Mouse (Mus musculus) lung, embryonic 16.5 days (tissue): ENCODE data around the gene Sprr2b. TPM values are rescaled to one million over a fixed set of nuclear protein-coding genes. Genes with fewer than 3 reads are reported as not detected.

Experiments used
- ATAC-seq: fragments of 200-750 bp; cut with Nextera tagmentation; 2 replicates; pipeline ENCODE4 v1.8.0; 2017; ENCODE audit warnings: low read depth, mild to moderate bottlenecking, moderate library complexity
- H3K27ac ChIP-seq: fragments of 300-500 bp; sonication (generic); 2 replicates; pipeline ENCODE4 v1.5.1; 2014; ENCODE audit warnings: mild to moderate bottlenecking, control low read depth, low read length
- H3K27me3 ChIP-seq: fragments of 300-500 bp; sonication (generic); 2 replicates; pipeline ENCODE4 v1.6.1; 2014; ENCODE audit warnings: low read depth, low read length, mixed read lengths; ENCODE audit not compliant: control insufficient read depth, insufficient read depth
- H3K36me3 ChIP-seq: fragments of 300-500 bp; sonication (generic); 2 replicates; pipeline ENCODE4 v1.6.1; 2014; ENCODE audit warnings: low read length; ENCODE audit not compliant: control insufficient read depth, insufficient read depth
- H3K4me1 ChIP-seq: fragments of 300-500 bp; sonication (generic); replicated peaks from 2 replicates; pipeline ENCODE4 v1.6.1; 2014; ENCODE audit warnings: low read length, mixed read lengths; ENCODE audit not compliant: control insufficient read depth, insufficient read depth
- H3K4me2 ChIP-seq: fragments of 300-500 bp; sonication (generic); 2 replicates; pipeline ENCODE4 v1.6.1; 2014; ENCODE audit warnings: low read depth, low read length, control low read depth
- H3K4me3 ChIP-seq: fragments of 300-500 bp; sonication (generic); 2 replicates; pipeline ENCODE4 v1.5.1; 2014; ENCODE audit warnings: mild to moderate bottlenecking, low read length, control low read depth
- H3K9ac ChIP-seq: fragments of 300-500 bp; sonication (generic); 2 replicates; pipeline ENCODE4 v1.6.1; 2014; ENCODE audit warnings: low read length, control low read depth
- H3K9me3 ChIP-seq: fragments of 300-500 bp; sonication (generic); 2 replicates; pipeline ENCODE4 v1.6.1; 2016; ENCODE audit warnings: low read length; ENCODE audit not compliant: control insufficient read depth
- WGBS: fragments of 180-500 bp; shearing (Covaris S2); extraction: QIAGEN DNeasy Blood & Tissue Kit; methylation state at CpG from one replicate; pipeline ENCODE4 v1.1.7; 2014; 5-methylcytosine and 5-hydroxymethylcytosine counted together
- polyA plus RNA-seq: library from polyadenylated mRNA; unstranded; fragments of >200 nt; fragmentation: Nextera tagmentation; extraction: Ambion mirVana; gene quantifications from 2 replicates; pipeline ENCODE4 v1.2.1, GENCODE M21; 2015

Gene Sprr2b
- polyA plus RNA-seq, 1 experiment from 2014 or later = not detected

DNA sequence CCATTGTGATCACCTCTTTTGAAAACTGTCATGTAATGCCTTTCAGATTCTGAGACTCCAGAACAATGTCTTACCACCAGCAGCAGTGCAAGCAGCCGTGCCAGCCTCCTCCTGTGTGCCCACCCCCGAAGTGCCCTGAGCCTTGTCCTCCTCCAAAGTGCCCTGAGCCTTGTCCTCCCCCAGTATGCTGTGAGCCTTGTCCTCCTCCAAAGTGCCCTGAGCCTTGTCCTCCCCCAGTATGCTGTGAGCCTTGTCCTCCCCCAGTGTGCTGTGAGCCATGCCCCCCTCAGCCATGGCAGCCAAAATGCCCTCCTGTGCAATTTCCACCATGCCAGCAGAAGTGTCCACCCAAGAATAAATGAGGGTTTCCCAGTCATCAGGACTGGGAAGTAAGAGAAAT lies 964 bp downstream of the Sprr2b start:
- Histone ChIP-seq H3K4me3 (no peak overlapping the region), H3K4me2 (no peak overlapping the region), H3K9ac (no peak overlapping the region), H3K4me1 (no peaks in the 10 kb centered on the region), H3K9me3 (no peaks in the 10 kb centered on the region), H3K27ac (no peak overlapping the region), H3K27me3 (no peaks in the 10 kb centered on the region), H3K36me3 (no peaks in the 10 kb centered on the region)
- no peak for ATAC-seq
- 89% methylated on average over 2 of the region's 2 CpGs for WGBS

DNA sequence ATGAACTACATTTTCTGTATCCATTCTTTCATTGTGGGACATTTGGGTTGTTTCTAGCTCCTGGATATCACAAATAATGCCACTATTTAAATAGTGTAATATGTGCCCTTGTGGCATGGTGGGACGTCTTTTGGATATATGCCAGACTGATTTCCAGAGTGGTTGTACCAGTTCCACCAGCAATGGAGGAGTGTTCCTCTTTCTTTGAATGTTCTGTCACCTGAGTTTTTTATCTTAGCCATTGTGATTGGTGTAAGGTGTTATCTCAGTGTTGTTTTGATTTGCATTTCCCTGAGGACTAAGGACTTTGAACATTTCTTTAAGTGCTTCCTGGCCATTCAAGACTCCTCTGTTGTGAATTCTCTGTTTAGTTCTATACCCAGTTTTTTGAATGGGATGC lies 19.9 kb downstream of the Sprr2b start:
- no peak overlapping the region for H3K27ac ChIP-seq
- H3K27me3 ChIP-seq = no peaks in the 10 kb centered on the region
- no peaks in the 10 kb centered on the region for H3K36me3 ChIP-seq
- no peak overlapping the region for H3K9ac ChIP-seq
- no peak for ATAC-seq
- no peak overlapping the region for H3K4me3 ChIP-seq
- H3K4me1 ChIP-seq = no peaks in the 10 kb centered on the region
- H3K9me3 ChIP-seq = no peaks in the 10 kb centered on the region
- no peak overlapping the region for H3K4me2 ChIP-seq
- WGBS = 53% methylated on average over 1 of the region's 1 CpGs

DNA sequence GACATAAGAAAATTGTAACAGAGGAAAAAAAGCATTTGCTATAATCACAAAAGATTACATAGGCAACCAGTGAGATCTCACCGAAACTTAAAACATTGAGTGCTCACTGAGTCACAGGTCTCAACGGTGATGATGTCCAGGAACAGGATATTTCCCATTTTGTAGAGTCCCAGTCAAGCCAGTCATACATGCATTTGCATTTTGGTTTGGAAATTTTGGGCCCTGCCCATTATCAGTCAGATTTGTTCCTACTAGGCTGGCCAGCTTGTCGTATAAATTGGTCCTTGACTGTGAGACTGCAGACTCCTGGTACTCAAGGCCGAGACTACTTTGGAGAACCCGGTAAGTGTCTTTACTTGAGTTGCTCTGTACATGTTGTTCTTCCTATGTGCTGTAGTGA lies 22.4 kb downstream of the Sprr2b start, which contains the start of gene Sprr2d:
Gene Sprr2d (plus strand): TSS at position 301 of the 400 bp plus-strand sequence.
- no peaks in the 10 kb centered on the region for H3K9me3 ChIP-seq
- WGBS = 84% methylated on average over 5 of the region's 5 CpGs
- H3K36me3 ChIP-seq = no peaks in the 10 kb centered on the region
- no peak for ATAC-seq
- H3K4me3 ChIP-seq = no peak within 1 kb of the TSS
- H3K4me2 ChIP-seq = no peak within 1 kb of the TSS
- no peak within 1 kb of the TSS for H3K27ac ChIP-seq
- no peak within 1 kb of the TSS for H3K9ac ChIP-seq
- no peaks in the 10 kb centered on the region for H3K27me3 ChIP-seq
- no peaks in the 10 kb centered on the region for H3K4me1 ChIP-seq

DNA sequence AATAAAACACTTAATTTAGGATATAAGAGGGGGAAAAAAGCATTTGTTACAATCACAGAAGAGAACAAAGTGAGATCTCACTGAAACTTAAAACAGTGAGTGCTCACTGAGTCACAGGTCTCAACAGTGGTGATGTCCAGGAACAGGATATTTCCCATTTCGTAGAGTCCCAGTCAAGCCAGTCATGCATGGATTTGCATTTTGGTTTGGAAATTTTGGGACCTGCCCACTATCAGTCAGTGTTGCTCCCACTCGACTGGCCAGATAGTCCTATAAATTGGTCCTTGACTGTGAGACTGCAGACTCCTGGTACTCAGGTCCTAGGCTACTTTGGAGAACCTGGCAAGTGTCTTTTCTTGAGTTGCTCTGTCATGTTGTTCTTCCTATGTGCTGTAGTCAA lies 35.4 kb downstream of the Sprr2b start, which contains the start of gene Sprr2e:
Gene Sprr2e (plus strand): TSS at position 301 of the 400 bp plus-strand sequence.
- WGBS = 70% methylated on average over 2 of the region's 2 CpGs
- H3K9ac ChIP-seq = no peak within 1 kb of the TSS
- H3K4me2 ChIP-seq = no peak within 1 kb of the TSS
- H3K27ac ChIP-seq = no peak within 1 kb of the TSS
- H3K27me3 ChIP-seq = no peaks in the 10 kb centered on the region
- no peaks in the 10 kb centered on the region for H3K9me3 ChIP-seq
- H3K36me3 ChIP-seq = no peaks in the 10 kb centered on the region
- no peaks in the 10 kb centered on the region for H3K4me1 ChIP-seq
- H3K4me3 ChIP-seq = no peak within 1 kb of the TSS
- ATAC-seq = no peak

DNA sequence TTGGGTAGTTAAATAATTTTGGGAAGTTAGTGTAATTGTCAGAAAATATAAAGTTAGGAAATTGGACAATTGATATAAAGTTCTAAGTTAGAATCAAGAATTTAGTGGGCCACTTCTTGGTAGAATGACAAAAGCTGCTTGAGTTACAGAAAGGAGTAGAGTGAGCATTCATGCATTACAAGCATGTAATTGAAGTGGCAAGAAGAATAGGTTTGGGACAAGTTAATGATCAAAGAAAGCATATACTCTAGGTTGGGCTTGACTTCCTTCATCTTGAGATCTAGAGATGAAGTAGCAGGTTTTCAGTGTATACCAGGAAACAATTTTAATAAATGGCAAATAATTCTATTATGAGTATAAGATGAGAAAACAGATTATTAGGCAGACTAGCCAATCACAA lies 45.2 kb downstream of the Sprr2b start:
- no peak overlapping the region for H3K4me3 ChIP-seq
- no peaks in the 10 kb centered on the region for H3K27me3 ChIP-seq
- no peak overlapping the region for H3K4me2 ChIP-seq
- no peak for ATAC-seq
- no peaks in the 10 kb centered on the region; the same call in 1 of the 2 replicates for H3K9me3 ChIP-seq
- no peaks in the 10 kb centered on the region for H3K36me3 ChIP-seq
- no peaks in the 10 kb centered on the region for H3K4me1 ChIP-seq
- no peak overlapping the region for H3K27ac ChIP-seq
- H3K9ac ChIP-seq = no peak overlapping the region

DNA sequence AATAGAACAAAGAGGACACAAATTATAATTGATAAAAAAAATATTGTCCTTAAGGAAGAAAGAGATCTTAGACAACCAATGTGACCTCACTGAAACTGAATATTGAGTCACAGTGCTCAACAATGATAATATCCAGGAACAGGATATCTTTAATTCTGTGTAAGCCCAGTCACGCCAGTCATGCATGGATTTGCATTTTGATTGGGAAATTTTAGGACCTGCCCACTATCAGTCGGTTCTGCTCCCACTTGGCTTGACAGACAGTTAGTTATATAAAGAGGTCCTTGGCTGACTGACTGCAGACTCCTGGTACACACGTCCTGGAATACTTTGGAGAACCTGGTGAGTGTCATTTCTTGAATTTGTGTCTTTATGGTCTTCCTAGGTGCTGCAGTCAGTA lies 48.5 kb downstream of the Sprr2b start, which contains the start of gene Sprr2f:
Gene Sprr2f (plus strand): TSS at position 301 of the 400 bp plus-strand sequence.
- no peaks in the 10 kb centered on the region for H3K27me3 ChIP-seq
- no peak within 1 kb of the TSS for H3K27ac ChIP-seq
- no peaks in the 10 kb centered on the region for H3K9me3 ChIP-seq
- H3K9ac ChIP-seq = no peak within 1 kb of the TSS
- H3K36me3 ChIP-seq = no peaks in the 10 kb centered on the region
- no peak within 1 kb of the TSS for H3K4me3 ChIP-seq
- ATAC-seq = no peak
- no peak within 1 kb of the TSS for H3K4me2 ChIP-seq
- WGBS = 74% methylated on average over 3 of the region's 3 CpGs
- H3K4me1 ChIP-seq = no peaks in the 10 kb centered on the region

Other genes with a start within 250 kb of the Sprr2b start
- 0.24 and 1.5 TPM in 2 replicates for gene Lor, start 233.5 kb upstream of the Sprr2b start, polyA plus RNA-seq
- not detected in 2 replicates for gene Prr9, start 192.7 kb upstream of the Sprr2b start, polyA plus RNA-seq
- gene Lelp1, start 173.9 kb upstream of the Sprr2b start, polyA plus RNA-seq = not detected in 2 replicates
- 0.29 TPM in 1 of 2 replicates, not detected in the other for gene Sprr2a1, start 100.8 kb upstream of the Sprr2b start, polyA plus RNA-seq
- 3.2 and 14.3 TPM in 2 replicates for gene Sprr2a2, start 100.7 kb upstream of the Sprr2b start, polyA plus RNA-seq
- gene Sprr2a3, start 31.2 kb upstream of the Sprr2b start, polyA plus RNA-seq = 0.34 and 0.84 TPM in 2 replicates
- gene Sprr2d, start 22.5 kb downstream of the Sprr2b start, polyA plus RNA-seq = not detected in 2 replicates
- not detected in 2 replicates for gene Sprr2e, start 35.5 kb downstream of the Sprr2b start, polyA plus RNA-seq
- not detected in 2 replicates for gene Sprr2f, start 48.6 kb downstream of the Sprr2b start, polyA plus RNA-seq
- not detected in 2 replicates for gene Sprr2h, start 69.1 kb downstream of the Sprr2b start, polyA plus RNA-seq
- not detected in 2 replicates for gene Sprr2i, start 91.4 kb downstream of the Sprr2b start, polyA plus RNA-seq
- gene Sprr2j-ps, start 101.5 kb downstream of the Sprr2b start, polyA plus RNA-seq = not detected in 2 replicates
- gene Gm9774, start 112.8 kb downstream of the Sprr2b start, polyA plus RNA-seq = 7.8 and 10.3 TPM in 2 replicates
- not detected in 2 replicates for gene Sprr2k, start 116.0 kb downstream of the Sprr2b start, polyA plus RNA-seq
- 0.79 TPM in 1 of 2 replicates, not detected in the other for gene Sprr1b, start 122.2 kb downstream of the Sprr2b start, polyA plus RNA-seq
- not detected in 2 replicates for gene Sprr3, start 142.1 kb downstream of the Sprr2b start, polyA plus RNA-seq
- gene Sprr1a, start 169.3 kb downstream of the Sprr2b start, polyA plus RNA-seq = 0.97 and 2.8 TPM in 2 replicates
- not detected in 2 replicates for gene Sprr4, start 183.9 kb downstream of the Sprr2b start, polyA plus RNA-seq
- gene 2310046K23Rik, start 217.9 kb downstream of the Sprr2b start, polyA plus RNA-seq = not detected in 2 replicates